Mouse (Mus musculus) lung, postnatal 0 days (tissue): ENCODE data around the gene BC034090. TPM values are rescaled to one million over a fixed set of nuclear protein-coding genes. Genes with fewer than 3 reads are reported as not detected.

Source experiments
- ATAC-seq: fragments of 200-750 bp; cut with Nextera tagmentation; 2 replicates; pipeline ENCODE4 v1.8.0; 2017; ENCODE audit warnings: moderate library complexity
- DNase-seq: peaks from one replicate; pipeline ENCODE4 v3.0.0-alpha.2; 2016; ENCODE audit warnings: low spot score
- H3K27ac ChIP-seq: fragments of 300-500 bp; sonication (generic); 2 replicates; pipeline ENCODE4 v1.5.1; 2014; ENCODE audit warnings: antibody characterized with exemption, mild to moderate bottlenecking, low read length, mixed read lengths
- H3K27me3 ChIP-seq: fragments of 300-500 bp; sonication (generic); replicated peaks from 2 replicates; pipeline ENCODE4 v1.6.1; 2014; ENCODE audit warnings: low read length, mixed read lengths; ENCODE audit not compliant: insufficient read depth
- H3K36me3 ChIP-seq: fragments of 300-500 bp; sonication (generic); 2 replicates; pipeline ENCODE4 v1.6.1; 2014; ENCODE audit warnings: low read length, mixed read lengths; ENCODE audit not compliant: insufficient read depth
- H3K4me1 ChIP-seq: fragments of 300-500 bp; sonication (generic); 2 replicates; pipeline ENCODE4 v1.6.1; 2014; ENCODE audit warnings: antibody characterized with exemption, low read depth, low read length, mixed read lengths; ENCODE audit not compliant: insufficient read depth
- H3K4me2 ChIP-seq: fragments of 300-500 bp; sonication (generic); replicated peaks from 2 replicates; pipeline ENCODE4 v1.6.1; 2014; ENCODE audit warnings: low read depth, mild to moderate bottlenecking, low read length, moderate library complexity, mixed read lengths
- H3K4me3 ChIP-seq: fragments of 300-500 bp; sonication (generic); 2 replicates; pipeline ENCODE4 v1.5.1; 2014; ENCODE audit warnings: low read depth, low read length
- H3K9ac ChIP-seq: fragments of 300-500 bp; sonication (generic); replicated peaks from 2 replicates; pipeline ENCODE4 v1.6.1; 2014; ENCODE audit warnings: low read depth, mild to moderate bottlenecking
- H3K9me3 ChIP-seq: fragments of 300-500 bp; sonication (generic); 2 replicates; pipeline ENCODE4 v1.6.1; 2016; ENCODE audit warnings: low read length, mixed read lengths
- CTCF ChIP-seq: IDR thresholded peaks from 2 replicates; pipeline ENCODE4 v1.5.1; 2016; ENCODE audit warnings: antibody characterized with exemption, mild to moderate bottlenecking
- EP300 ChIP-seq: IDR thresholded peaks from 2 replicates; pipeline ENCODE4 v1.6.1; 2016; ENCODE audit warnings: antibody characterized with exemption, mild to moderate bottlenecking, control low read depth
- WGBS: fragments of 180-500 bp; shearing (Covaris S2); extraction: QIAGEN DNeasy Blood & Tissue Kit; methylation state at CpG from one replicate; pipeline ENCODE4 v1.1.7; 2014; 5-methylcytosine and 5-hydroxymethylcytosine counted together
- polyA plus RNA-seq: library from polyadenylated mRNA; unstranded; fragments of >200 nt; fragmentation: Nextera tagmentation; extraction: Ambion mirVana; gene quantifications from 2 replicates; pipeline ENCODE4 v1.2.1, GENCODE M21; 2015

The BC034090 gene
- polyA plus RNA-seq, 1 experiment from 2014 or later, result 2.4 TPM

GRCm38 (mm10) chr1:155213912-155214311, 30.3 kb downstream of the BC034090 start:
- Histone ChIP-seq H3K36me3 (no peaks in the 10 kb centered on the region), H3K9me3 (no peaks in the 10 kb centered on the region), H3K9ac (no peak overlapping the region), H3K4me1 (peaks cover 27% of the 10 kb centered on the region), H3K27me3 (no peaks in the 10 kb centered on the region), H3K4me3 (no peak overlapping the region), H3K27ac (no peak overlapping the region), H3K4me2 (no peak overlapping the region)
- ATAC-seq (no peak), DNase-seq (no peak)
- no peak for TF ChIP-seq CTCF
- TF ChIP-seq EP300, result no peak
- 59% methylated on average over 7 of the region's 7 CpGs for WGBS

- H3K4me2 ChIP-seq, result no peak overlapping the region
- peak; percentile 40 for DNase-seq
- TF ChIP-seq EP300 (no peak), CTCF (no peak)
- ATAC-seq, result peak; percentile 11
- no peaks in the 10 kb centered on the region for H3K27me3 ChIP-seq
- H3K4me1 ChIP-seq, result peaks cover 27% of the 10 kb centered on the region
- H3K4me3 ChIP-seq, result no peak overlapping the region
- H3K9ac ChIP-seq, result no peak overlapping the region
- H3K36me3 ChIP-seq, result no peaks in the 10 kb centered on the region
- H3K27ac ChIP-seq, result 0 out of 2 replicates have a peak overlapping the region, but pooled peaks have one; percentile 33
- WGBS, result 14% methylated on average over 18 of the region's 18 CpGs
- no peaks in the 10 kb centered on the region for H3K9me3 ChIP-seq
Measured at GRCm38 (mm10) chr1:155212936-155213774, 31.1 kb downstream of the BC034090 start.

DNA sequence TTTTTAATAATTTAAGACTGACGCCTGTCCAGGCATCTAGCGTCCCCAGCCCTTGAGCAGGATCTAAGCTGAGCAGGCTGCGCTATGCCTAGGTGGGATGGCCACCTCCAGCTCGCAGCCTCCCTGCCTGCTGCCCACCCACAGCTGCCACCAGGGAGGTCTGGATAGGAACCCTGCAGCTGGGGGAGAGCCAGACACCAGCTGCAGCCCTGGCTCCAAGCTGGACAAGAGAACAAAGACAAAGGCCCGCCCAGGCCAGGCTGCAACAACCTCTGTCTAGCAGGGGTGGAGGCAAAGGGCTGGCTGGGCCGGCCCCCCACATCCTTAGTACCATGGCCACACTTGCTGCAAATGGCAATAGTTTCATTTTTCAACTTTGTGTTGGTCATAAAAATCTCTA, 31.8 kb downstream of the BC034090 start:
- Histone ChIP-seq H3K4me2 (no peak overlapping the region), H3K27me3 (no peaks in the 10 kb centered on the region), H3K4me3 (no peak overlapping the region), H3K9ac (no peak overlapping the region; the same call in 1 of the 2 replicates), H3K4me1 (peaks cover 27% of the 10 kb centered on the region), H3K36me3 (no peaks in the 10 kb centered on the region), H3K27ac (0 out of 2 replicates have a peak overlapping the region, but pooled peaks have one; percentile 20), H3K9me3 (no peaks in the 10 kb centered on the region)
- 23% methylated on average over 6 of the region's 6 CpGs for WGBS
- TF ChIP-seq EP300 (no peak), CTCF (no peak)
- DNase-seq (peak; percentile 63), ATAC-seq (peak; percentile 58)

GRCm38 (mm10) chr1:155212081-155212480, 32.2 kb downstream of the BC034090 start:
- WGBS, result 34% methylated on average over 4 of the region's 4 CpGs
- peaks cover 27% of the 10 kb centered on the region for H3K4me1 ChIP-seq

GRCm38 (mm10) chr1:155211017-155211416, 33.2 kb downstream of the BC034090 start:
- peaks cover 27% of the 10 kb centered on the region for H3K4me1 ChIP-seq
- H3K4me2 ChIP-seq, result no peak overlapping the region
- no peaks in the 10 kb centered on the region for H3K27me3 ChIP-seq
- no peak for DNase-seq
- H3K4me3 ChIP-seq, result no peak overlapping the region
- TF ChIP-seq EP300 (no peak), CTCF (no peak)
- no peaks in the 10 kb centered on the region for H3K9me3 ChIP-seq
- no peaks in the 10 kb centered on the region for H3K36me3 ChIP-seq
- no peak overlapping the region for H3K9ac ChIP-seq
- 47% methylated on average over 7 of the region's 7 CpGs for WGBS
- no peak overlapping the region for H3K27ac ChIP-seq
- ATAC-seq, result no peak

More at GRCm38 (mm10) chr1:155212081-155212480, 32.2 kb downstream of the BC034090 start:
- TF ChIP-seq EP300, result no peak
- TF ChIP-seq CTCF, result no peak
- H3K27me3 ChIP-seq, result no peaks in the 10 kb centered on the region
- ATAC-seq (no peak), DNase-seq (no peak)
- no peaks in the 10 kb centered on the region for H3K36me3 ChIP-seq
- H3K9me3 ChIP-seq, result no peaks in the 10 kb centered on the region
- H3K4me2 ChIP-seq, result no peak overlapping the region
- no peak overlapping the region; the same call in 1 of the 2 replicates for H3K9ac ChIP-seq
- no peak overlapping the region for H3K27ac ChIP-seq
- H3K4me3 ChIP-seq, result no peak overlapping the region

DNA sequence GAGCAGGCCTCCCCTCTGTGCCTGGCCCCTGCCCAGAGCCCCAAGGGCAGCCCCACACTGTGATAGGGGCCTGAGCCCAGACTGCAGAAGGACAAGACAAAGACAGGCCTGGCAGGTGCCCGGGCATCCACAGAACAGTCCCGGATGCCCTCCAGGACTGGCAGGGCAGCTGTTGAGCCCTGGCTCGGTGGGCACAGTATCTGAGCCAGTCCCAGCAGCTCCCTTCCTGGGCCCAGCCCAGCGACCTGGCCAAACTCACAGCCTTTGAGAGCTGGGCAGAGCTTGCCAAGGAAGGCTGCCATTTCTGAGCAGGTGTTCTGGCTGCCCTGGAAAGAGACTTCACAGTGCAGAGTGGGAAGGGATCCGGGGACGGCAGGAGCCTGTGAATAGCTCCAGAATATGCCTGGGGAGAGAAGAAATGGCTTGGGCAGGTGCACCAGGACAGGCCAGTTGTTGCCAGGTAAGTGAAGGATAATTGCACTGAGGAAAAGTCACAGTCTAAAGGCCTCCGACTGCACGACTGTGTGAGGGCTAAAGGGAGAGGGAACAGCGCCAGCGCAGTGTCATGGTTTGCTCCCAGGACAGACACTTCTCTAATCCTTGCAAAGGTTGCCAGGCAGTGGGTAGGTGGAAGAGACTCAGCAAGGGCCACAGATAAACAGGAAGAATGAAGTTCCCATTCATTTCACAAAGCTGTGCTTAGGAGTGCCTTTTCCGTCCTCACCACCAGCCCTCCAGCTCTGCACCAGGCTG, 34.1 kb downstream of the BC034090 start:
- DNase-seq, result no peak
- TF ChIP-seq CTCF (no peak), EP300 (no peak)
- Histone ChIP-seq H3K36me3 (no peaks in the 10 kb centered on the region), H3K9ac (no peak overlapping the region), H3K4me1 (peaks cover 27% of the 10 kb centered on the region), H3K27ac (no peak overlapping the region), H3K27me3 (no peaks in the 10 kb centered on the region), H3K4me2 (no peak overlapping the region), H3K4me3 (no peak overlapping the region), H3K9me3 (no peaks in the 10 kb centered on the region)
- WGBS, result 61% methylated on average over 11 of the region's 11 CpGs
- no peak for ATAC-seq
